Mouse (Mus musculus): ENCODE data around the gene Thoc7.

DNA sequence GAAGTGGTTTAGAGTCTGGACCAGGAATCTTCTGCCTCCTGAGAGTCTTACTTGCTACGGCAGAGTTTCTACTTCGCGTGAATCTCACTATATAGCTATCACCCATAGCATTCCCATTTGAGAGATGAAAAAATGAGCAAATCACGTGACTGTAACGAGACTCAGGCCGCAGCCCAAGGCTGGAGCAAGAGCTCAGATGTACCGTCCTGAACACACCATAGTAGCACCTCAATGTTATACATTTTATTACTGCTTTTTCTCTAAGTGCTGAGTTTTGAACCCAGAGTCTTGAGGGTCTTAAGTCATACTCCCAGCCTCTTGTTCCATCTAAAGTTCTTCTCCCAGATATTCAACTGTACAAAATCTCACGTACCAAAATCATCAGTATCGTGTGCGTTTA lies 44.4 kb downstream of the Thoc7 start:
- TF ChIP-seq POLR2A (IDR thresholded peaks at IDR 0.05; ENCODE audit: extremely low read depth, insufficient read depth, low read length), result no peak
- no peak for TF ChIP-seq CTCF (IDR thresholded peaks at IDR 0.05; ENCODE audit: extremely low read depth, insufficient read depth, low read length)
